Mouse (Mus musculus) brown adipose tissue, adult 24 weeks (tissue): ENCODE data around the gene Opn4. TPM values are rescaled to one million over a fixed set of nuclear protein-coding genes. Genes with fewer than 3 reads are reported as not detected.

Experiments used
- H3K27ac ChIP-seq: fragments of 200-500 bp; replicated peaks from 2 replicates; pipeline ENCODE4 v1.5.1; 2012; ENCODE audit warnings: low read depth, mild to moderate bottlenecking, low read length
- H3K4me1 ChIP-seq: fragments of 200-500 bp; 2 replicates; pipeline ENCODE4 v1.6.1; 2012; ENCODE audit warnings: low read length, mixed read lengths; ENCODE audit not compliant: control insufficient read depth, insufficient read depth, insufficient read length
- H3K4me3 ChIP-seq: fragments of 200-500 bp; 2 replicates; pipeline ENCODE4 v1.5.1; 2012; ENCODE audit warnings: low read depth, mild to moderate bottlenecking, low read length, moderate library complexity; ENCODE audit not compliant: insufficient read depth
- polyA plus RNA-seq: library from polyadenylated mRNA; stranded (reverse); fragments of >200 nt; gene quantifications from 2 replicates; pipeline ENCODE4 v1.2.4, GENCODE M21; 2012; ENCODE audit not compliant: missing spikeins, insufficient read depth, insufficient read length

Opn4 gene
- polyA plus RNA-seq, 1 experiment = not detected

DNA sequence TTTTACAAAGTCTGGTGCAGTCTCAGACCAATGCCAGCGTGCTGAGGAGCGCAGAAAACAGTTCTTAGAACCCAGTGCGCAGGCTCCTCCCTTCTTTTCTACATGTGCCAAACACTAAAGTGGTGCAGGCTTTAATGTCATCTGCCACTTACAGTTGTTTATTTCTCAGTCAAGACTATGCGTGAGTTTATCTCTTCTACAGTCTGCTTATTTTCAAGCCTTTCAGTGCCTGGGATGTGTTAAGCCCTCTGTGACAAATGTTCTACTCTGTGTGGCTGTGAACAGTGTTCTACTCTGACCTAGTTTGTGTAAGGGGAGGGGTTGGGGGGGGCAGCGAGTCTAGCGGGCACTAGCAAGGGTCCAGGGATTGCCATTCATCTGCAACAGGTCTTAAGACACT, 13.6 kb upstream of the Opn4 start:
- Histone ChIP-seq H3K27ac (no peak overlapping the region), H3K4me3 (no peak overlapping the region), H3K4me1 (no peaks in the 10 kb centered on the region)

DNA sequence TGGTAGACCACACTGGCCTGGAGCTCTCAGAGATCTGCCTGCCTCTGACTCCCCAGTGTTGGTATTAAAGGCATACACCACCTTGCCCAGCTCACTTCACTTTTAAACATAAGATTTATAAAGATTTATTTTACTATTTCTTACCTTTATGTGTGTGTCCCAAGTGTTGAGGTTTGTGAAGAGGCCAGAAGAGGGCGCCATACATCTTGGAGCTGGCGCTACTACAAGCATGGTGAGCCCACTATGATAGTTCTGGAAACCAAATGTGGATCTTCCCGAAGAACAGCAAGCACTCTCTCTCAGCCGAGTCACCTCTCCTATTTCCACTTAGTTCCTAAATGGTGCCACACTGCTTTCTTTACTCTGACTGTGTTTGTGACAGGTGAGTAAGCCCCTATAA, 12.3 kb upstream of the Opn4 start:
- Histone ChIP-seq H3K4me3 (no peak overlapping the region), H3K27ac (no peak overlapping the region), H3K4me1 (no peaks in the 10 kb centered on the region)

DNA sequence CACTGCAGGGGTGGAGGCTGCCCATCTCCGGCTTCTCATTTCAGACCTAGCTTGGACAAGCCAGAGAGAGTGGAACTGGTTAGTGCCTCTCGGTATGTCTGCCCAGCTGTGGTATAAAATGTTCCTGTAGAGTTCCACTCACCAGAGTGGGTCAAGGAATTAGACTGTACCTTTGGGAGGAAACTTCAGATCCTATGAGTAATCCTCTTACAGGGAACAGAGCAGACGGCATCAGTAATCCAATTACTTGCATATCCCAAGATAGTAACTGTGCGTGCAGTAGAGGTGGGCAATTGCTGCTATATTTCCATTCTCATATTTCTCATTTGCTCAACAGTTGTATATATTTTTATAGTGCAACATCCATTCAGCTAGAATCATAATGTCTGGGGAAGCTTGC, 11.6 kb upstream of the Opn4 start:
- no peaks in the 10 kb centered on the region for H3K4me1 ChIP-seq
- no peak overlapping the region for H3K4me3 ChIP-seq
- H3K27ac ChIP-seq = no peak overlapping the region

DNA sequence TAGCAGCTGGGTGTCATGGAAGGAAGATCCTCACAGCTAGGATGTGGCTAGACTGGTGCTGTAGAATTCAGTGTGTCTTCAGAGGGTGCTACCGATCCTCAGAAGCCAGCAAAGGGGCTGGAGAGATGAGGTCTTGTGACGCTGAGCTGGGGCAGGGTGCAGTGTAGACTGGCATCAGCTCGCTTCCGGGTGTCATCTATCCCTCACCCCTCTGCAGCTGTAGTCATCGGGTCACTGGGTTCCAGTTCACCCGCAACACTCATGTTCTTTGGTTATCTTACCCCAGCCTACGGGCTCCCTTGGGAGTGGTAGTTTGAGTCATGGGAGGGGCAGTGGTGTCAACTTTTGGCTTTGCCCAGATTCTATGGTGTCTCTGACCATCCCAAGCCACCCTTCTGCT, 2.0 kb upstream of the Opn4 start:
- Histone ChIP-seq H3K4me1 (no peaks in the 10 kb centered on the region), H3K4me3 (no peak overlapping the region), H3K27ac (no peak overlapping the region)

DNA sequence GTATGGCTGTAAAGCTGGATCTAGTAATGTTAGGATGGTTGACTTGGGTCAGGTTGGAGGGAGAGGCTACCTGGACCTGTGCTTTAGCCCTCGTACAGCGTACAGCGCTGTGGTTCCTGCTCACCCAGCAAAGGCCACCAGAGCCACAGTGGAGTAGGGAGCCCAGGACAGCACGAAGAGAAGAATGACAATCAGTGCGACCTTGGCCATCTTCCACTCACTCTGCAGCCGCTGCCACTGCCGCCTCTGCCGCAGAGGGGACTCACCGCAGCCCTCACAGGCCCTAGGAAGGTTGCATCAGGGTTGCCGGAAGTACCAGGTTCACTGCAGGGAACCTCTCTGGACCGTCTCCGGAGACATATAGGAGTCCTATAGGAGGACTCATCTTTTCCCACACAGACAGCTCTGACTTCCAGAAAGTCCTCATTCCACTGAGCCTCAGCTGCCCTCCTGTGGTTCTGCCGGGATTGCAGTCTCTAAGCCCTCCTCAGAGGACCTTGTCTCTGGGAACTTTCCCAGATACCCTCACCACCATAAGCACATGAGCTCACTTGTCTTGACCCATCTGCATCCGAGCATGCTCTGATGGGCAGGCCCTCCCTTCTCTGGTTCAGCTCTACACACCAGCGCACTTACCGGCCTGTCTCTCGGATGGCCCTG, 4.2 kb downstream of the Opn4 start:
- no peaks in the 10 kb centered on the region for H3K4me1 ChIP-seq
- no peak overlapping the region for H3K4me3 ChIP-seq
- no peak overlapping the region for H3K27ac ChIP-seq

DNA sequence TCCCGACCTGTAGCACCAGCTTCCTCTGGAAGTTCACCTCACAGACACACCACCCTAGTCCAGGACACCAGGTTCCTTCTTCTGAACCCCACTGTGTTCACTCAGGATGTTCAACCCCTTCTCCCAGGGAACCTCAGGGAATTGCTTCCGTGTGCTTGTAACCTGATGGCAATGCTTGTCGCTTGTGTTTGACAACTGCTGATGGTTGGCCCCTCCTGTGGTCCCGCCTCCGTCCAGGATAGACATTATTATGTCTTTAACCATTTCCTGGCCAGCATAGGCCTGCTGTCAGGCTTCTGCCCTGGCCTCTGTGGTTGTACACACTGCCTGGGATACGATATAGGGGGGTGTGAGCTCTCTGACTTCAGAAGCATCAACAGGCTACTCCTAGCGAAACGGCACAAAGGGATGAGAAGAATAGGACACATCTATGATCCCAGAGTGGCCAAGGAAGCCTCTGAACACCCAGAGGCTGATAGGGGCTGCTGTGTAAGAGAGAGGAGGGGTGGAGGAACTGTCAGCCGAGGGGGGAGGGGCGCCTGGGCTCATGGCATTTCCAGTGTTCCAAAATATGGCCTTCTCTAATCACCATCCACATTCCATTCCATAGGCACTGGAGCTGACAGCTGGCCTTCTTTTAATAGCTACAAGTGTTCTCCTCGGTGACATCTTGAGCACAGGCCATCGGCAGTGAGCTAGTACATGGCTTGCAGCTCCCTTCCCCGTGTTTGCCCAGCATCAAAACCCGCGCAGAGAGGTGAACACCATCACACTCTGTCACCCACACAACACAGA, 8.0 kb downstream of the Opn4 start:
- no peak overlapping the region for H3K4me3 ChIP-seq
- peaks cover 5% of the 10 kb centered on the region for H3K4me1 ChIP-seq
- no peak overlapping the region for H3K27ac ChIP-seq

DNA sequence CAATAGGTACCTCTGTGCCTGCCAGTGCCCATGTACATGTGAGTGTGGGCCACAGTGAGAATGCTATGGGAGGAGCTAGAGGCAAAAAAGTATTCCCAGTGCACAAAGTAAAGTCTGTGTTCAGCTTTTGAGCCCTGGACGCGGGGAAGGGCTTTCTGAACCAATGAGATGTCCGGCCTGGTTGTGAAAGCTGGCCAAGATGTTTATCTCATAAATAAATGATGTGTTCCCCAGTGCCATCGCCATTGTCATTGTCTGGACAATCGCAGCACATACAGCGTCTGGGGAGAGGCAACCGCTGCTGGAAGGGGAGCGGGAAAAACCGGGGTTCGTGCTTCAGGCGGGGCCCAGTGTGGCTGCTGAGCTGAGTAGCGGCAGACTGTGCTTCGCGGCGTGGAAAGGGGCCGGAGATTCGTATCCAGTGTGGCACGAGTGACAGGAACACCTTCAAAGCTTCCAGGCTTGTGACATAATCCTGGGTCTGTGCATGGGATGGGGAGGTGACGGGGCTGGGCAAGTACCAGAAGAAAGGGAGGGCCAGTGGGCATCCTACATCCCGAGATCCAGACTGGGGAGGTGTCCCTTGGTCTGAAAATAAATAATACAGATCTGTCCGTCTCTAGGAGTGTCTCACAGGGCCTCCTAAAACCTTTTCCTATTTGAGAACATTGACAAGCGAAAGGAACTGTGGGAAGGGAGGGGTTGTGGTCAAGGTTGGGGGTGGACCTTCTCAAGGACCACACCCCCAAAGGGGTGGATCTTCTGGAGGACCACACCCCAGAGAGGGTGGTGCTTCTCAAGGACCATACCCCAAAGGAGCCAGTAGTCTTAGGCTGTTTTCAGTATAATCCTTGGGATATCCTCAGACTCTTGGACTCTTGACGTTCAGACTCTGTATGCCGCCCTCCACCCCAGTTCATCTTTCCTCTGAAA, 8.9 kb downstream of the Opn4 start:
- Histone ChIP-seq H3K27ac (no peak overlapping the region), H3K4me1 (peaks cover 5% of the 10 kb centered on the region), H3K4me3 (no peak overlapping the region)

DNA sequence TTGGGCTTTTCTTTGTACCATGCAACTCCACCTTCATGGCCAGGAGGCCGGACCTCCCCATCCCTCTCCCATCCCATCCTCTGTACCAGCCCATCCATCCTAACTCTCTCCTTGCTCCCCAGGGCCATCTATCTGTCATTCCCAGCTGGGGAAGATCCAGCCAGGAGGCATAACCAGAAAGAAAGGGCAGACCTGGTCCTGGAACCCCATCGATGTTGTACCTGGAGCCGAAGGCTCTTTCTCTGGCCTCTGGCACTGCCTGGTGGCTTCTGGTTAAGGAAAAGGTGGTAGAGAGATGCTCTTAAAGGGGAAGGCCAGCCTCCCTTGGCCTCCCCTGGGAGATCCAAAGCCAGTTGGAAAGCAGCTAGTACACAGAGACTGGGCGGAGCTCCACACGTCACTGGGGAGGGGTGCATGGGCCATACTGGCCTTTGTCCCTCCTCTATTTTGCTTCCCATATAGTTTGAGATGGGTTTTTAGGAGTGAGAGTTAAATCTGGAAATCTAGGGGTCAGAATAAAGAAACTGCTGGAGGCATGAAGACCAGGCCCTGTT, 9.8 kb downstream of the Opn4 start:
- H3K4me1 ChIP-seq = peaks cover 8% of the 10 kb centered on the region
- no peak overlapping the region for H3K27ac ChIP-seq
- H3K4me3 ChIP-seq = no peak overlapping the region

DNA sequence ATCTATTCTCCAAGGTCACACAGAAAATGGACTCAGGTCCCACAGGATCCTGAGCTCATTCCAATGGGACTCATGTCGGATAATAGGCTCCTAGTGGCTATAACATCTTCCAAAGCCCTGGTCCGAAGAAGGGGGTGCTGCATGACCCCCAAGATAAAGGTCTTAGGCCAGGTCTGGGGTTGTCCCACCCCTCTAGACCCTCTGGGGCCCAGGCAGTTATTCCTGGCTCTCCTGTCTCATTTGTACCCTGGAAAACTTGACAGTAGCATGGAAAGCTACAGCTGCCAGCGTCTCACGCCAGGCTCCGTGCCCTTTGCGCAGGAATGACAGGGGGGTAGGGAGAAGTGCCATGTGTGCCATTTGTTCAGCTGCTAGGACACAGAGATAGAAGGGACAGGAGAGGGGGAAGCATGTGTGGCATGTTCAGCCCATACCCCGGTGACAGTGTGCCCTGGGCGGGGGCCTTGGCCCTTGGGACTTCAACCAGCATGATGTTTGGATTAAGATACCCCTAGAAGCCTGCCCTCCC, 10.7 kb downstream of the Opn4 start:
- Histone ChIP-seq H3K27ac (peak overlapping the region; percentile 39), H3K4me1 (peaks cover 10% of the 10 kb centered on the region), H3K4me3 (no peak overlapping the region)

DNA sequence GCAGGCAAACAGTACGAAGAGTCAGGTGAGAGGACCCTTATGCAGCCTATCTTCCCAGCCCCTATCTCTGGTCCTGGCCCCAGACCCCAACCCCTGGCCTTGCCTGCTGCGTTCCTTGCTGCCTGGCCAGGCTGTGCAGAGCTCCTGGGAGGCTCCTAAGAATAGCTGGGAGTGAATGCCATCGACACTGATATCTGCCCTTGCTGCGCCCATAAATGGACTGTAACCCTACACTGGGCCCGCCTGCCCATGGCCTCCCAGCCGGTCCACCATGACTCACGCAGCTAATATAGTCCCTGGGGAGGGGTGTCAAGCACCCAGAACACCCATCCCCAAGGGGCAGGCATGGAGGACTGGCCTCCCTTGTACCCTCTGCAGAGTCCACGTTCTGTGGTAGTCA, 11.4 kb downstream of the Opn4 start, which contains the start of gene Ldb3:
Gene Ldb3, minus strand, starts transcription at position 185 of the 400 bp plus-strand sequence.
- Histone ChIP-seq H3K4me3 (peak within 1 kb of the TSS; percentile 7; the same call in 1 of the 2 replicates), H3K4me1 (peaks cover 10% of the 10 kb centered on the region), H3K27ac (peak within 1 kb of the TSS; percentile 39)

DNA sequence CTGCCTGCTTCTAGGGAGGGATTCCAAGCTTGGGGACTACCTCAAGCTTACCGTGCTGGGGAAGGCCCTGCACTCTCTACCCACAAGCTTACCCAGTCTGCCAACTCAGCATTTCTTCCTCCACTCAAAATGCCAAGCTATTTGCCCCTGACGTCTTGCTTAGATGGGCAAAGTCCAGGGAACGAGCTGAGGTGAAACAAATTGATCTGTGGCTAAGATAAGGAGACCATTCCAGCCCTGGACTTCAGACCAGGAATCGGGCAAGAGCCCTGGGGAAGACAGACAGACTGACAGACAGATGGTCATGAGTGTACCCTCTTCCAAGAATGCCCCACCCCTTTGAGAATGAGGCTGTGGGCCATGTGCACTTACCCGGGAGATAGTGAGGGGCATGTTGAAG, 11.9 kb downstream of the Opn4 start:
- Histone ChIP-seq H3K27ac (no peak overlapping the region), H3K4me3 (peak overlapping the region; percentile 7; the same call in 1 of the 2 replicates), H3K4me1 (peaks cover 10% of the 10 kb centered on the region)

DNA sequence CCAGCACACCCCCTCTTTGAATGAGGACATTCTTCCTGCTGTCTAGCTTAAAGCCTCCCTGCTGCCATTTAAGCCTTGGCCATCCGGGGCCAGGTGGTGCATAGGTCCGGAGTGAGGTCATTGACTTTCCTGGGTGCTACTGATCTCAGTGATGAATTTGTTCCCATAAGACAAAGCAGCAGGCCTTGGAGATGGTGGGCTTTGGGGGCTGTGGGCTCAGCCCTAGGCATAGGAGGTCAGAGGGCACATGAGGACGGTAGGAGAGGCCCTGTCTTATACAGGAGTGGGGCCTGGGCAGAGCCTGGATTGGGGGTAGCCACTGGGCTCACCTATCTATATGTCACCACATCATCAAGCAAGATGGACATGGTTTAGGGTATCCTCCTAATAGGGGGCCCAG, 13.1 kb downstream of the Opn4 start:
- peaks cover 10% of the 10 kb centered on the region for H3K4me1 ChIP-seq
- no peak overlapping the region for H3K27ac ChIP-seq

DNA sequence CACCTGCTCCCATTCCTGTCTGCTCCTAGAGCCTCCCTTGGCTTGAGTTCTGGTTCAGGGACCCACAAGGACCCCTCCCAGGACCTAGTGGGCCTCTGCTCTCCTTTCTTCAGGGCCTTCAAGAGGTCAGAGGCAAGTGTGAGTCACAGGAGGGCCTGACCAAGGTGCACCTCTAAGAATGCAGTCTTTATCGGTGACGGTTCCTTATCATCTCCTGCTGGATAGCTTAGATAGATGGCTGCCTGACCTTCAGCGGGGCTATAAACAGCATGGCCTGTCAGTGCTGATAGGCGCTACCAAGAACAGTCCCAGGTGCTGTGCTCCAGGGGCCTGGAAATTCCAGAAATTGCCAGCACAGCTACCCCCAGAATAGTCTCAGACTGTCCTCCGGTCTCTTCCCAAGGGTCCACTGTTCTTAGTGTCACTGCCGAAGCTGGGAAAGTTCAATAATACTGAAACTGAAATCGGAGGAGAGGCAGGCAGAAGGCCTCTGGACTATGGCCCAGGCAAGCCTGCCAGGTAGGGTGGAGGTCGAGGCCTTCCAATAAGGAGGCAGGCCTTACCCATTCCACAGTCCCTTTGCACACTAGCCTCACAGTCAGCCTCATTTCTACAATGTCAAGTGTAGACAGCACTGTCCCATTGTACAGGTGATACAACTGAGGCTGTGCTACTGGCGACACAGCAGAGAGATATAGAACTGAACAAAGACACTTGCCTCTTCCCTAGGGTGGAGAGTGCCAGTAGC, 14.4 kb downstream of the Opn4 start:
- Histone ChIP-seq H3K4me3 (peak overlapping the region; percentile 11; the same call in 1 of the 2 replicates), H3K27ac (peak overlapping the region; percentile 61), H3K4me1 (peaks cover 10% of the 10 kb centered on the region)

More for the DNA sequence above, 13.1 kb downstream of the Opn4 start:
- no peak overlapping the region for H3K4me3 ChIP-seq
